Mouse (Mus musculus): Measurements from ENCODE around the gene Fam178b.

Fam178b gene

GRCm38 (mm10) chr1:36512966-36513280 lies 170.1 kb downstream of the Fam178b start:
- no peak for DNase-seq
